Mouse (Mus musculus) CH12.LX (cell line): ENCODE measurements around the gene Zfp148. TPM values are rescaled to one million over a fixed set of nuclear protein-coding genes. Genes with fewer than 3 reads are reported as not detected.

Experiments
- DNase-seq: peaks from one replicate; pipeline ENCODE4 v3.0.0-alpha.2; 2013; ENCODE audit errors: extremely low read depth
- H3K27ac ChIP-seq: 2 replicates; pipeline ENCODE4 v1.5.1; 2012; ENCODE audit warnings: low read depth, mild to moderate bottlenecking, control low read depth, moderate library complexity; ENCODE audit not compliant: insufficient read depth
- H3K27me3 ChIP-seq: replicated peaks from 2 replicates; pipeline ENCODE3; 2012; ENCODE audit warnings: inconsistent platforms
- H3K36me3 ChIP-seq, 2 experiments: replicated peaks in 1 of 2; 2 replicates each; pipeline versions ENCODE3 to v1.6.1; 2012; ENCODE audit warnings: inconsistent platforms in 1 of 2, low read length in 1 of 2, mild to moderate bottlenecking in 1 of 2, mixed read lengths in 1 of 2, moderate library complexity in 1 of 2; ENCODE audit not compliant: control insufficient read depth in 1 of 2, insufficient read depth in 1 of 2
- H3K4me1 ChIP-seq, 2 experiments: 2 replicates each; pipeline ENCODE4 v1.6.1; 2012; ENCODE audit warnings: inconsistent platforms in 1 of 2, moderate library complexity in 1 of 2; ENCODE audit not compliant: insufficient read depth in 2 of 2, control insufficient read depth in 1 of 2
- H3K4me2 ChIP-seq: 2 replicates; pipeline ENCODE4 v1.6.1; 2012; ENCODE audit warnings: low read depth, mild to moderate bottlenecking, control low read depth; ENCODE audit not compliant: poor library complexity, insufficient read depth, severe bottlenecking
- H3K4me3 ChIP-seq, 3 experiments: fragments of 150-350 bp in 1 of 3; sonication (generic) in 1 of 3; replicated peaks in 1 of 3; 2 replicates each; pipeline versions ENCODE3 to v1.5.1; 2011 to 2012; ENCODE audit warnings: low read depth in 2 of 3, low read length in 2 of 3, mild to moderate bottlenecking in 2 of 3, moderate library complexity in 2 of 3, control low read depth in 1 of 3, improper control_type of control experiment in 1 of 3, inconsistent platforms in 1 of 3, mixed read lengths in 1 of 3; ENCODE audit not compliant: poor library complexity in 1 of 3
- H3K79me2 ChIP-seq: replicated peaks from 2 replicates; pipeline ENCODE4 v1.6.1; 2012; ENCODE audit warnings: mild to moderate bottlenecking, moderate library complexity; ENCODE audit not compliant: control insufficient read depth, poor library complexity, insufficient read depth, severe bottlenecking; ENCODE audit errors: extremely low read depth
- H3K9ac ChIP-seq: 2 replicates; pipeline ENCODE4 v1.6.1; 2012; ENCODE audit warnings: low read depth, mild to moderate bottlenecking, control low read depth, moderate library complexity; ENCODE audit not compliant: insufficient read depth
- H3K9me3 ChIP-seq: replicated peaks from 2 replicates; pipeline ENCODE3; 2012; ENCODE audit warnings: low read length, inconsistent platforms, mixed read lengths
- BHLHE40 ChIP-seq: IDR thresholded peaks from 2 replicates; pipeline ENCODE4 v1.6.1; 2011; ENCODE audit warnings: mild to moderate bottlenecking, low read depth, low read length, improper control_type of control experiment
- CHD1 ChIP-seq: IDR thresholded peaks from 2 replicates; pipeline ENCODE4 v1.6.1; 2012; ENCODE audit warnings: low read depth, low read length, improper control_type of control experiment, inconsistent platforms
- CHD2 ChIP-seq: IDR thresholded peaks from 2 replicates; pipeline ENCODE4 v1.6.1; 2011; ENCODE audit warnings: low read length, improper control_type of control experiment
- CTCF ChIP-seq, 2 experiments: IDR thresholded peaks in 1 of 2; conservative IDR thresholded peaks in 1 of 2; 2 replicates each; pipeline ENCODE4 v1.5.1; 2011 to 2012; ENCODE audit warnings: low read depth in 2 of 2, low read length in 2 of 2, improper control_type of control experiment in 1 of 2, inconsistent platforms in 1 of 2, mild to moderate bottlenecking in 1 of 2, moderate library complexity in 1 of 2
- EP300 ChIP-seq: IDR thresholded peaks from 2 replicates; pipeline ENCODE4 v1.6.1; 2011; ENCODE audit warnings: low read length, improper control_type of control experiment
- ETS1 ChIP-seq: conservative IDR thresholded peaks from 2 replicates; pipeline ENCODE4 v1.6.1; 2012; ENCODE audit warnings: low read depth, mild to moderate bottlenecking, inconsistent platforms, low read length, improper control_type of control experiment, moderate library complexity
- HCFC1 ChIP-seq: IDR thresholded peaks from 2 replicates; pipeline ENCODE4 v1.6.1; 2012; ENCODE audit warnings: low read depth, mild to moderate bottlenecking, inconsistent platforms, low read length, improper control_type of control experiment
- IRF4 ChIP-seq: IDR thresholded peaks from 2 replicates; pipeline ENCODE4 v1.6.1; 2014; ENCODE audit warnings: low read depth, mild to moderate bottlenecking, inconsistent platforms, low read length, improper control_type of control experiment
- JUN ChIP-seq: IDR thresholded peaks from 2 replicates; pipeline ENCODE4 v1.6.1; 2011; ENCODE audit warnings: low read depth, mild to moderate bottlenecking, low read length, improper control_type of control experiment, moderate library complexity; ENCODE audit not compliant: insufficient read depth
- JUND ChIP-seq: conservative IDR thresholded peaks from 2 replicates; pipeline ENCODE4 v1.6.1; 2011; ENCODE audit warnings: low read depth, low read length, improper control_type of control experiment
- MAFK ChIP-seq: IDR thresholded peaks from 2 replicates; pipeline ENCODE4 v1.6.1; 2011; ENCODE audit warnings: low read length, improper control_type of control experiment; ENCODE audit not compliant: insufficient replicate concordance
- MAX ChIP-seq: IDR thresholded peaks from 2 replicates; pipeline ENCODE4 v1.6.1; 2011; ENCODE audit warnings: low read length, improper control_type of control experiment
- MEF2A ChIP-seq: IDR thresholded peaks from 2 replicates; pipeline ENCODE4 v1.6.1; 2014; ENCODE audit warnings: low read depth, mild to moderate bottlenecking, inconsistent platforms, low read length, improper control_type of control experiment, borderline replicate concordance
- MYC ChIP-seq: IDR thresholded peaks from 2 replicates; pipeline ENCODE4 v1.6.1; 2011; ENCODE audit warnings: low read depth, mild to moderate bottlenecking, improper control_type of control experiment, low read length
- NELFE ChIP-seq: IDR thresholded peaks from 2 replicates; pipeline ENCODE4 v1.6.1; 2011; ENCODE audit warnings: low read depth, low read length, improper control_type of control experiment
- PAX5 ChIP-seq: IDR thresholded peaks from 2 replicates; pipeline ENCODE4 v1.6.1; 2012; ENCODE audit warnings: low read length, inconsistent platforms, mixed read lengths
- POLR2AphosphoS2 ChIP-seq: IDR thresholded peaks from 2 replicates; pipeline ENCODE4 v1.6.1; 2011; ENCODE audit warnings: low read depth, low read length, improper control_type of control experiment
- RAD21 ChIP-seq: IDR thresholded peaks from 2 replicates; pipeline ENCODE4 v1.6.1; 2011; ENCODE audit warnings: low read depth, mild to moderate bottlenecking, low read length, improper control_type of control experiment, moderate library complexity
- RCOR1 ChIP-seq: conservative IDR thresholded peaks from 2 replicates; pipeline ENCODE4 v1.6.1; 2012; ENCODE audit warnings: low read depth, mild to moderate bottlenecking, inconsistent platforms, low read length, improper control_type of control experiment
- SIN3A ChIP-seq: IDR thresholded peaks from 2 replicates; pipeline ENCODE4 v1.6.1; 2012; ENCODE audit warnings: low read length, improper control_type of control experiment, inconsistent platforms
- SMC3 ChIP-seq: IDR thresholded peaks from 2 replicates; pipeline ENCODE4 v1.6.1; 2011; ENCODE audit warnings: low read depth, low read length, improper control_type of control experiment
- TBP ChIP-seq: conservative IDR thresholded peaks from 2 replicates; pipeline ENCODE4 v1.6.1; 2011; ENCODE audit warnings: low read depth, low read length, improper control_type of control experiment
- TCF12 ChIP-seq: IDR thresholded peaks from 2 replicates; pipeline ENCODE4 v1.6.1; 2014; ENCODE audit warnings: low read depth, mild to moderate bottlenecking, inconsistent platforms, low read length, improper control_type of control experiment
- UBTF ChIP-seq: IDR thresholded peaks from 2 replicates; pipeline ENCODE4 v1.6.1; 2012; ENCODE audit warnings: low read depth, mild to moderate bottlenecking, inconsistent platforms, low read length, improper control_type of control experiment, moderate library complexity
- USF2 ChIP-seq: conservative IDR thresholded peaks from 2 replicates; pipeline ENCODE4 v1.6.1; 2011; ENCODE audit warnings: low read depth, low read length, improper control_type of control experiment
- ZC3H11A ChIP-seq: IDR thresholded peaks from 2 replicates; pipeline ENCODE4 v1.6.1; 2012; ENCODE audit warnings: low read depth, mild to moderate bottlenecking, inconsistent platforms, low read length, improper control_type of control experiment
- ZKSCAN1 ChIP-seq: IDR thresholded peaks from 2 replicates; pipeline ENCODE4 v1.6.1; 2012; ENCODE audit warnings: low read depth, inconsistent platforms, low read length, improper control_type of control experiment, borderline replicate concordance
- ZMIZ1 ChIP-seq: IDR thresholded peaks from 2 replicates; pipeline ENCODE4 v1.6.1; 2012; ENCODE audit warnings: low read depth, mild to moderate bottlenecking, inconsistent platforms, low read length, improper control_type of control experiment
- ZNF384 ChIP-seq: IDR thresholded peaks from 2 replicates; pipeline ENCODE4 v1.6.1; 2012; ENCODE audit warnings: low read depth, low read length, improper control_type of control experiment, inconsistent platforms
- dilution Hi-C: fragments of 300-500 bp; cut with MboI; formaldehyde crosslinking; loops from 2 replicates; pipeline ENCODE4 v1.14.3; 2020; ENCODE audit warnings: low sequenced_read_pairs; ENCODE audit not compliant: extremely low pct_unique_long_range_greater_than_20kb, extremely low pct_ligation_motif_present
- in situ Hi-C: fragments of 300-500 bp; cut with MboI; formaldehyde crosslinking; loops from 3 replicates; pipeline ENCODE4 v1.14.3; 2019; ENCODE audit warnings: low sequenced_read_pairs, low pct_ligation_motif_present, low pct_unique_long_range_greater_than_20kb, mixed read lengths
- polyA plus RNA-seq: library from polyadenylated mRNA; unstranded; fragments of >175 nt; gene quantifications from 2 replicates; pipeline ENCODE4 v1.2.1, GENCODE M21; 2012; ENCODE audit warnings: low read depth; ENCODE audit not compliant: insufficient read length
- total RNA-seq, 2 experiments: library from RNA; depleted of rRNA; stranded (reverse); fragments of 300-350 nt in 1 of 2; fragments of >200 nt in 1 of 2; gene quantifications; 2 replicates each; pipeline ENCODE4 v1.2.3; 2012 to 2014

Gene Zfp148
- total and polyA plus RNA-seq, 3 experiments: 19.5 to 36.6 (median 28.6) TPM

DNA sequence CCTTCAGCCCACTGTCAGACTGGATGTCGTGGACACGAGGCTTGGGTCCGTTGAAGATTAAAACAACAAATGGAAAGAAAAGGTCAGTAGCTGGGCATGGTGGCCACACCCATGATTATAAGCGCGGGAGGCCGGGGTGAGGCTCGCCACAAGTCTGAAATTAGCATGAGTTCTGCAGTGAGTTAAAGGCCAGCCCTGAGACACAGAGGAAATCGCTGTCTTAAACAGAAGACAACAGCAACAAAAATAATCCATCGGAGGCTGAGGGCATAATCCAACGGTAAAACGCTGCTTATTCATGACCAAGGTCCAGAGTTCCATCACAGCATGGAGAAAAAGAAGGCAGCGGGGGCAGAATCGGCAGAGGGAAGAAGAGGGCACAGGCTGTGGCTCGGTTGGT is 47.6 kb upstream of the Zfp148 start:
- no peak for TF ChIP-seq ETS1
- TF ChIP-seq HCFC1: no peak
- TF ChIP-seq PAX5: no peak
- TF ChIP-seq UBTF: no peak
- TF ChIP-seq RCOR1: no peak
- no peak for TF ChIP-seq TBP
- no peak for TF ChIP-seq BHLHE40
- TF ChIP-seq JUN: no peak
- TF ChIP-seq NELFE: no peak
- TF ChIP-seq CHD1: no peak
- no peak for TF ChIP-seq ZNF384
- TF ChIP-seq MAX: no peak
- no peak for TF ChIP-seq ZMIZ1
- TF ChIP-seq POLR2AphosphoS2: no peak
- TF ChIP-seq MAFK: no peak
- no peak for TF ChIP-seq SIN3A
- no peak for TF ChIP-seq RAD21
- no peak for TF ChIP-seq EP300
- TF ChIP-seq ZKSCAN1: no peak
- TF ChIP-seq, all 38 proteins: peak for 0
- dilution Hi-C loops (no loop called here), in situ Hi-C loops (no loop called here)

DNA sequence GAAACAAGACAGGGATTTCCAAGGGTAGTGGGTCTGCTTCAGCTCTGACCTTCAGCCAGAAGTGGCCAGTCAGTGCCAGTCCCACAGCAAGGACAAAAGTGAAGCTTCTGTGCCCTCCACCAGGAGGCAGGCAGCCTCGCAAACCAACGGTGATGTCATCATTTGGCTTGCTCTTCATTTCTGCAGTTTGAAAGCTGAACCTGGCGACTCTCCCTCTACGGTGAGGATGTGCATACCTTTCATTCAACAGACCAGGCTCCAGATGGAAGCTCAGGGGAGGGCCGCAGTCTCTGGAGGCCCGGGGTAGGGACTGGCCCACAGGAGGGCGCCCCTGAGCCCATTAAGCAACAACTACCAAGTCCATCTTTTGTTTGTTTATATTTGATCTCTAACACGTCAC is 43.5 kb upstream of the Zfp148 start:
- peaks cover 2% of the 10 kb centered on the region for H3K27me3 ChIP-seq
- H3K4me2 ChIP-seq: peak overlapping the region; percentile 48
- H3K4me1 ChIP-seq: peaks cover 2 to 20% of the 10 kb centered on the region in 2 experiments; a peak in 3 of 4 replicates
- H3K9me3 ChIP-seq: peaks cover 5% of the 10 kb centered on the region
- peak overlapping the region; percentile 15; the same call in 1 of the 2 replicates for H3K9ac ChIP-seq
- in situ Hi-C loops (no loop called here), dilution Hi-C loops (no loop called here)
- peak; percentile 80 for DNase-seq
- H3K36me3 ChIP-seq: no peaks in the 10 kb centered on the region
- H3K79me2 ChIP-seq: no peaks in the 10 kb centered on the region
- H3K27ac ChIP-seq: no peak overlapping the region
- TF ChIP-seq SMC3 (peak; percentile 92), USF2 (no peak), MEF2A (no peak), ZC3H11A (peak; percentile 27; the same call in 1 of the 2 replicates), MYC (0 out of 2 replicates have a peak, but pooled peaks have one; percentile 52), IRF4 (peak; percentile 62), CHD2 (no peak), JUND (peak; percentile 95), SIN3A (peak; percentile 70; the same call in 1 of the 2 replicates), TCF12 (0 out of 2 replicates have a peak, but pooled peaks have one; percentile 41), CTCF (conservative IDR thresholded peaks at IDR 0.05 in 1 of 2, IDR thresholded peaks at IDR 0.05 in 1 of 2; ENCODE audit: low read depth in 2 of 2, low read length in 2 of 2) (peak; percentile 44 to 90; a peak in 3 of 4 replicates), ZNF384 (no peak), JUN (peak; percentile 95), MAX (0 out of 2 replicates have a peak, but pooled peaks have one; percentile 24), RAD21 (peak; percentile 60), ZMIZ1 (no peak)
- peak overlapping the region in 1 of 3 experiments; percentile 31 for H3K4me3 ChIP-seq

More for the DNA sequence above, 47.6 kb upstream of the Zfp148 start:
- peaks cover 10% of the 10 kb centered on the region for H3K9me3 ChIP-seq
- no peak overlapping the region for H3K4me2 ChIP-seq
- no peaks in the 10 kb centered on the region for H3K27me3 ChIP-seq
- no peaks in the 10 kb centered on the region for H3K36me3 ChIP-seq
- DNase-seq: no peak
- no peak overlapping the region for H3K9ac ChIP-seq
- H3K27ac ChIP-seq: no peak overlapping the region
- no peak overlapping the region for H3K4me3 ChIP-seq
- H3K79me2 ChIP-seq: no peaks in the 10 kb centered on the region
- H3K4me1 ChIP-seq: peaks cover 2 to 20% of the 10 kb centered on the region in 2 experiments; a peak in 3 of 4 replicates
